Mouse (Mus musculus): Measurements from ENCODE around the gene Gm4969.
"Not testable (repeated sequence)": the region's sequence is repeated elsewhere in the genome, so short reads cannot be mapped to it uniquely, and the experiment has no call there.

Gene Gm4969

DNA sequence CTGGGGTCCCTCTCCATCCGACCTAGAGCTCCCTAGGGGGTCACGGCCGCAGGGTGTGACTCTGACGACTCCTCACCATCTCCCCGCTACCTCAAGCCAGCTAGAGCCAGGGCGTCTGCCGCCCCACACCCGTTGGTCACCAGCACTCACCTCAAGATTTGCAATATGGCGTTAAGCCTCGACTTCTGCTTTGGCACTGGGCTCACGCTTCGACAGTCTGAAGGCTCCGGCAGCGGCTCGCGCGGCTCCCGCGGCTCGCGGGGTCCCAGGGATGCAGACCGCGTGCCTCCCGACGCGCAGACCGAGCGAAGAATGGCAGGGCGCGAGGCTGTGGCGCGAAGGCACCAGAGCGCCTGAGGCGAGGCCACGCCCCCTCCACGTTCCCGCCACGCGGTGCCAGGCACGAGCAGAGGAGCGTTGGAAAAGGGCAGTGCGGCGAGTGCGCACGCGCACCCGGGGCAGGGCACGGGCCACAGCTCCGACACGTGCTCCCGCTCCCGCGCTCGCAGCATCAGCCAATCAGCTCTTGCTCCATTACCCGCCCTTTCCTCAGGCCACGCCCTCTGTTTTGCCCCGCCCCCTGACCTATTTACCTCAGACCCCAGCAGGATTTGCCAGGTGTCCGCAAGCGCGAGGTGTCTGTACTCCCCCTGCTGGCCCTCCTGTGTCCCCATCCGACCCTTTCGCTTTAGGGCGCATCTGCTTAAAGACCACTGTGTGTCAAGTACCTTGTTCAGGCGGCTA is at the start of gene Gm4969:
Gm4969 (minus strand) TSS at position 341 of the 744 bp plus-strand sequence.
- DNase-seq (ENCODE audit: low spot score in 2 of 2) = no peak

DNA sequence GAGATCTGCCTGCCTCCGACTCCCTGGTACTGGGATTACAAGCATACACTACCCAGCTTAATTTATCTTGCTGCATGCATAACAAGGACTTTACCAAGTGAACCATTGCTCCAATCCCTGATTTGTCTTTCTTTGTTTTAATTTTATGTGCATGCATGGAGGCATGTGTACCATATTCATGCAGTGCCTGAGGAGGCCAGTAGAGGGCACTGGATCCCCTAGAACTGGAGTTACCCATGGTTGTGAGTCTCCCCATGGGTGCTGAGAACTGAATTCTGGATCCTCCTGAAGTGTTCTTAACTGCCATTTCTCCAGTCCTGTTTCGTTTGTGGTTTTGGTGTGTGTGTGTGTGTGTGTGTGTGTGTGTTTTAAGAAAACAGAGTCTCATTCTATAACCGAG is 48.8 kb upstream of the Gm4969 start:
- DNase-seq (ENCODE audit: low spot score in 2 of 2) = no peak

DNA sequence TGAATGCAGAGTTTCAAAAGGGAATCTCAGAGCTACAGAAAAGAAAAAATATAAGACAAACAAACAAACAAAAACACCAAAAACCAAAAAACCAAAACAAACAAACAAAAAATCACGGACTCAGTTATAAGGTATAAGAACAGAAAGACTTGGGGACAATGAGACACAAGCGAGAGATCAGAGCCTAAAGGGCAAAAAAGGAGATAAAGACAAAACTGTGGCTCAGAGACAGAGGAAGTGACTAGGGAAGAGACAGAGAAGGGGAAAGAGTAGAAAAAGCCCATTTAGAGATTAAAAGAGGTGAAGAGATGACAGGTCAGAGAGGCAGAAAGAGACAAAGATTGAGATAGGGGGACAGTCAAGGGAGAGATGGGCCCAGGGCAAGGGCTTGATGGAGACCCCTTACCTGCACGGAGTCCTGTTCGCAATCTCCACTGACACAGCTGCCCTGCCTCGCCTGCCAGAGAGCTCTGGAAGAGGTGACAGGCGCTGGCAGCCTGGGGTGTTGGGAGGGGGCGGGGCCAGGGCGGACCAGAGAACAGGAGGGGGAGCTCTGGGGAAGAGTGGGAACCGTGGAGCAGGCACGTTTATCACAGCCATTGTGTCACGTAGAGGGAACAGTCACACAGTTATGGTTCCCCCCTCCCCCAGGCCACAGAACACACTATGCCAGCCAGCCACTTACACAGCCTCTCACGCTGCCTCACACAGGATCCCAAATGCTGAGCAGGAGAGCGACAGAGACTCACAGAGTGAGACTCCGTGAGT is 47.7 kb upstream of the Gm4969 start, which contains the start of gene Gipr:
Gipr (minus strand) TSS at position 472 of the 768 bp plus-strand sequence.
- no peak for DNase-seq (ENCODE audit: low spot score in 2 of 2)

DNA sequence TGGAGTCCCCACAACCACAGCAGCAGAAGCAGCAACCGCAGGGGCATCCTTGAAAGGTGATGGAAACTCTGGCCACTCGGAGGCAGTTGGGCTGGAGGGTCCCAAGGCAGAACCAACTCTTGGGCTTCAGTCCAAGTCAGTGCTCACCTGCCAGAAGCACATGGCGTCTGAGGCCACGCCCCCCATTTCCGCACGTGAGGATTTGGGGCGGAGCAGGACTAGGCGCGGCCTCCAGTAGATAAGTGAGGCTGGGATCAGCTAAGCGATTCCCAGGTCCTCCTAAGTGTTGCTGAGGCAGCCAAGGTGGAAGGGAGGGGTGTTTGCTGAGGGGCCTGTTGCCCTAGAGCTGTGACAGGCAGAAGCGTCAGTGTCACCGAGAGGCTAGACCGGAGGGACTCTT is 46.8 kb upstream of the Gm4969 start:
- DNase-seq (ENCODE audit: low spot score in 2 of 2) = no peak

DNA sequence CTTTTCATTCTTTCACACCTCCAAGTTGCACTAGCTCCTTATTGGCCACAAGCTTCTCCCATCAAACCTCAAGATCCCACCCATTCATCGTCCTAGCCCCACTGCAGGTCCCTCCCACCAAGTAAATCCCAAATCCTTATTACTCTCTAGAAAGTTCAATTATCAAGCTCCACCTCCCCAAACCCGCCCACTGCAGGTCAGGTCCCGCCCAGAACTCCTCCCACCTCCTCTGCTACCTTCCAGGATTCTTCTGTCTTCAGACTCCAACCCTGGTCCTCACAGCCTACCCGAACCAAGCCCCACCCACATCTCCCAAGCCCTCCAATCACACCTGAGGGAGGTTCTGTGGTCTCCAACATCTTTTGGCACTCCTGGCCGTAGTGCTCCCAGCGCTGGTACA is 46.0 kb upstream of the Gm4969 start:
- no peak for DNase-seq (ENCODE audit: low spot score in 2 of 2)

DNA sequence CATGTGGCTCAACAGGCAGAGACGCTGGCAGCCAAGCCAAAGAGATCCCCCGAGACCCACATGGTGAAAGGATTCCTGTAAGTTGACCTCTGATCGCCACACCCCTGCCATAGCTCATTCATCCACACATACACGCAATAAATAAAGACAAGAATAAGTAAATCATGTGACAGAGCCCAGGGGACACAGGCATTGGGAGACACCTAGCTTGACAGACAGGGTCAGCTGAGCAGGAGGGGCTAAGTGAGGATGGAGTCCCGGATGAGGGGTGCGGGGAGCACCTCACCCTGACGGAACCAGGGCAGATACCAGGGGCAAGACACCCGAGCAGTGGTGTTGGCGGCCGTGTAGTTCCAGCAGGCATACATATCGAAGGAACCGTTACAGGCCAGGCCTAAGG is 45.6 kb upstream of the Gm4969 start:
- DNase-seq (ENCODE audit: low spot score in 2 of 2) = no peak

DNA sequence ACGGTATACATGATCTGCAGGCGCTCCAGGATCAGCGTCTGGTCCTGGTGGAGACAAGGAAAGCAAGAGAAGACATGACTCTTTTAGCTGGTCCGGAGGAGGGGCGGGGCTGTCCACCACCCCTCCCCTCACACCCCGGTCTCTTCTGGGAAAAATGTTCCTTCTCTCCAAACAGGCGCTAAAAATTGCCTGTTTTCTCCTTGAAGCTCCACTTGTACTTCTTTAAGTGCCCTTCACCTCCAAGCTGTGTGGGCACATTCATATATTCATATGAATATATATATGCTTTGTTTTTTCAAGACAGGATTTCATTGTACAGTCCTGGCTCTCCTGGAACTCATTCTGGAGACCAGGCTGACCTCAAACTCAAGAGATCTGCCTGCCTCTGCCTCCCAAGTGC is 44.8 kb upstream of the Gm4969 start:
- no peak for DNase-seq (ENCODE audit: low spot score in 2 of 2)

DNA sequence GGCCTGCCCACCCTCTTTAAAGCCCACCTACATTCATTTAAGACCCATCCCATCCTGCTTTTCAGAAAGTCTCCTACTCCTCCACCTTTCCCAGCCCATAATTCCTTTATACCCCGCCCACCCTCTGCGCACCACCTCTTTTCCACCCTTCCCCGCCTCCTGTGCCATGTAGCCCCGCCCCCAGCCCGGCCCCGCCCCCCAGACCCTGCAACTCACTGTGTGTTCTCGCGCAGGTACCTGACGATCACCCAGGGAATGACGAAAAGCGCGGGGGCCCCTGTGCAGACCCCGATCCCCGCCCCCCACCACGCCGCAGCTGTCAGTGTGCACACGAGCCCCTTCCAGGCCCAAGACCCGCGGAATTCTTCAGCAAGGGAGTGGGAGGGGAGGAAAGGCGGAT is 41.9 kb upstream of the Gm4969 start:
- no peak for DNase-seq (ENCODE audit: low spot score in 2 of 2)

DNA sequence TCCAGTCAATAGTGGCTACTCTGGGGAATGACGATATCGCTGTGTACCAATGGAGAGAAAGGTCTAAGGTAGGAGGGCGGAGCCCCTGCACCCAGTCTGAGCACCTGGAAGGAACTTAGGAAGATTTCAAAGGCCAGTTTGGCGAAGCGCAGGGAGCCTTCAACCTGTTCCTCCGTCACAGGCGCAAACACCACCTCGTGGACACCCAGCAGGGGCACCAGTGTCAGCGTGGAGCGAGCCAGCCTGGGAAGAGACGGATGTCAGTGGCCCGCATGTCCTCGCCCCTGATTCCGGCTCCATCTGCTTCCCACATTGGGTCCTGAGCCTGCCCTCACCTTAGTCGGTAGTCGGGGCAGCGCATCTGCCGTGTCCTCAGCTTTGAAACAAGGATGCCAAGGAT is 41.2 kb upstream of the Gm4969 start:
- no peak for DNase-seq (ENCODE audit: low spot score in 2 of 2)

DNA sequence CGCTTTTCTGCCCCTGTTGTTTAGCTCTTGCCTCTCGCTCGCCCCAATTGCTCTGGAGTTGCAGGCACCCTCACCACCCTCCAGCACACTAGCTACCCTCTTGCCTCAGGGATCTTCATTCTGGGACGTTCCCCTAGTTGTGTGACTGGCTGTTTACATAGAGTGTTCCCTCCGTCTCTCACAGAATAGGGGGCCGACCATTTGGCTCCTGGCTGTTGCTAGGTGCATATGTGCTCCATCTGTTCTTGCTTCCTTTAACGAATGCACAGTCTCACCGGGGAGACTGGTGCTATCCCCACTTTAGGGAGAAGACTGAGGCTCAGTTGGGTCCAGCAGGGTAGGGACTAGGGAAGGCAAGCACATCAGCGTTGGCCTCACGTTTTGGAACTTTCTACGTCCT is 40.4 kb upstream of the Gm4969 start:
- no peak for DNase-seq (ENCODE audit: low spot score in 2 of 2)

DNA sequence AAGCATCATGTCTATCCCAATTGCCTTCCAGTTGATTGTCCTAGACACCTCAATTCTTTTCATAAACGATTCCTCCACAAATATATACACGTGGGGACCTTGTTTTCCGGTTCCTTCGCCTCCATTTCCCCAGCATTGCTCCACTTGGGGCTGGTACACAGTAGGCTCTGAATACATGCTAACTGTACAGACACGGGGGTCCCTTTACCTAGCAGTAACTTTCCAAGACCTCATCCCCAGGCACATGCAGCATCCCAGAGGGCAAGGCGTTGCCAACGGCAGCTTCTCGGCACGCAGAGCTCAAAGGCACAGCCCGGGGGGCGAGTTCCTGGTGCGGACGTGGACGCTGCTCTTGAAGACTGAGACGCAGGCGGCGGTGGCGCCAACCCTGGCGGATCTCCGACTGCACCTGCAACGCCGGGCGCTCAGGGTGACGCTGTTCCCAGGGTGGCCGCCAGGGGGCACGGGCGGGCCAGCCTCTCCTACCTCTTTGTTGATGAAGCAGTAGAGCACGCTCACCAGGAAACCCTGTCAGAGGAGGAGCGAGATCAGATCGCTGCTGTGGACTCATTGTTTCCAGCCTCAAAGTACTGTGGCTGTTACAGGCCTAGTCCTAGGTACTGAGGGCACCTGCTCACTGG is 39.1 kb upstream of the Gm4969 start:
- peak; percentile 84 to 91 for DNase-seq (ENCODE audit: low spot score in 2 of 2)

DNA sequence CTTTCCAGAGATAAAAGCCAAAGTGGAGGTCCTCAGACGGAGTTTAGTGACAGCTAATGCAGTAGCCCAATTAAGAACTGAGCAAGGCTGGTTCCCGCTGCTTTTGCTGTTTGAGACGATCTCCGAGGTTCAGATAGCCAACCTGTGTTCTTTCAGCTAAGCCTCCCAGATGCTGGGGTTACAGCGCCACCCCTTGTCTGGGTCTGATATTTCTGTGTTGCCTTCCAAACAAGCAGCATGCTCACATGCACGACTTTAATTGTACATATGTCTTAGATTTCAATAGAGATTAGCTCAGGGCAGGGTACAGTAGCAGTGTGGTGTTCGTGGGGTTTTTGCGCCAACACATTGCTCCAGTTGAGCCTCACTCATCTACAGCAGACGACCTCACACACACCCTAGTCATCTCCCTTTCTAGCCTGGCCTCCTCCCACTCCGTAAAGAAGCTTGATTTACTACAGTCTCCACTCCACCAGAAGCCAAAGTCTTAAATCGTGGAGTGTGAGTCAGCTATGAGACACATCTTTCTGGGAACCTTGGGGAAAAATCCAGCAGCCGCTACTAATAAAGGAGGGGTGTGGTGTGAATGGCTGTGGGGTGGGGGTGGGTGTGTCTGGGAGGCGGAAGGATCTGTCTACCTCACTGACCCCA is 37.8 kb upstream of the Gm4969 start:
- no peak for DNase-seq (ENCODE audit: low spot score in 2 of 2)

DNA sequence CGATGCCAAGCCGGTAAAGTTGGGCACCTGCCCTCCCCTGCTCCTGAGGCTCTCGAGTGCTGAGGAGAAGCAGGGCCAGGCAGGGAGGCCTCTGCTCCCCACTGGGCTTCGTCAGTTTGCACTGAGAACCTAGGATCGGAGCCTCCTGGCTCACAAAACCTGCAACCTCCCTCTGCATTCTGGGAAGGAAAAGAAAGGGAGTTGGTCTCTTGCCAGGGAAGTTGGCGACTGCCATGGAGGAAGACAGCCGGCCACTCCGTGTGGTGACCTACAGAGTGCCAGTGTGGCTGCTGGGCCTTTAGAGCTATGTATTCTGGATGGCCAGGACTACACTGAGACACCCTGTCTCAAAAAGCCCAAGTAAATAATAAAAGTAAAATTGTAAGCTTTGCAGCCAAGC is 36.6 kb upstream of the Gm4969 start:
- DNase-seq (ENCODE audit: low spot score in 2 of 2) = no peak

DNA sequence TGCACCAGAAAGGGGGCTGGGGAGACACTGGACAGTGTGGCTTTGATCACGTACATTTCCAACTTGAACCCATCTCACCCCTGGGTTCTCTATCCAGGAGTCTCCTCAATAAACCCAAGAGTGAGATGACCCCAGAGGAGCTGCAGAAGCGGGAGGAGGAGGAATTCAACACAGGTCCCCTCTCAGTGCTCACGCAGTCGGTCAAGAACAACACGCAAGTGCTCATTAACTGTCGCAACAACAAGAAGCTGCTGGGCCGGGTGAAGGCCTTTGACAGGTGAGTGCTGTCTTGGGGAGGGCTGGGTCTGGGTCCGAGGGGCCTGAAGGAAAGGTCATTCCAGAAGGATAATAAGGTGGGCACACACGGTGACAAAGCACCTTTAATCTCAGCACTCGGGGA is 33.0 kb upstream of the Gm4969 start:
- not testable (repeated sequence) for DNase-seq (ENCODE audit: low spot score in 2 of 2)

DNA sequence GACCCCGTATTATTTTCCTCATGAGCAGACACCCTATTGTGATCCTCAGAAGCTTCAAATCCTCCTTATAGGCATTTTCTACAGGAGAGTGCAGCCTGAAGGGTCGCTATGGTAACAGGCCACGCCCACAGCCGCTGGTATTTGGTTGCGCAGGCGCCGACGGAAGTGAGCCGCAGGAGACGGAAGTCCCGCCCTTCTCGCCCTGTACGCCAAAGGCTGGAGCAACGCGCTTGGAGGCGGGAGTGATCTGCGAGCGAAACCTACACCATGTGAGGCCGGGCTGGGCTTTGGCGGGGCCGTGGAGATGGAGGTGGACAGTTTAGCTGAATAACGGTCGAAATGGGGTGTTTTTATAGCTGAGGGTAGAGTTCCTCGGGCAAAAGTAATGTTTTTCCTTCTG is 31.5 kb upstream of the Gm4969 start, which contains the start of gene Snrpd2:
Snrpd2 (plus strand) TSS at position 97 of the 400 bp plus-strand sequence.
- DNase-seq (ENCODE audit: low spot score in 2 of 2) = peak; percentile 91 to 95

DNA sequence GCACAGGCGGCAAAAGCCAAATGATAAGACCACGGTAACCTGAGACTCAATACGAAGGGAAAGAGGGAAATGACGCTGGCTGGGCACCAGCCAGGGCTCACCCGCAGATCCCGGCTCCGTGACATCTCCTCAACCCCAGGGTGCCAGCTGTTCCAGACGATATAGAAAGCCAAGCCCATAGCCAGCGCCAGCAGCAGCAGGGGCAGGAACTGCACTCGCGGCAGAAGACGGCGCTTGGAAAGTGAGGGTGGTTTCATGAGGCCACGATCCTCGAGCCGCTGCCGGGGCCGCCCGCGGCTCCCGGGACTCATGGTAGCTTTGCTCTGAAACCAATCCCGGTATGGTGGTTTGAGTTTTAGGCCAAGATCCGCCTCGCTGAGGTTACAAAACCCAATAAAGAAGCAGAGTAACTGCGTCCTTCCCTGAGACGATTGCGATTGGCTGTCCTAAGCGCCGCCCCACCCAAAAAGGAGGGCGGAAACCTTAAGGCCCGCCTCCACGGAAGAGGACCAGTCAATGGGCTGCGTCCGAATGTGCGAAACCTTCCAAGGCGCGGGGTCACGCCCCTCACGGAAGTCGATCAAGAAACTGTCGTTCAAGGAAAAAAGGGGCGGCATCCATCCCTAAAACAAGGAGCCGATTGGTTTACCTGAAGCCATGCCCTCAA is 30.8 kb upstream of the Gm4969 start, which contains the start of gene Qpctl:
Qpctl (minus strand) TSS at position 417 of the 667 bp plus-strand sequence.
- DNase-seq (ENCODE audit: low spot score in 2 of 2) = peak; percentile 93 to 94

DNA sequence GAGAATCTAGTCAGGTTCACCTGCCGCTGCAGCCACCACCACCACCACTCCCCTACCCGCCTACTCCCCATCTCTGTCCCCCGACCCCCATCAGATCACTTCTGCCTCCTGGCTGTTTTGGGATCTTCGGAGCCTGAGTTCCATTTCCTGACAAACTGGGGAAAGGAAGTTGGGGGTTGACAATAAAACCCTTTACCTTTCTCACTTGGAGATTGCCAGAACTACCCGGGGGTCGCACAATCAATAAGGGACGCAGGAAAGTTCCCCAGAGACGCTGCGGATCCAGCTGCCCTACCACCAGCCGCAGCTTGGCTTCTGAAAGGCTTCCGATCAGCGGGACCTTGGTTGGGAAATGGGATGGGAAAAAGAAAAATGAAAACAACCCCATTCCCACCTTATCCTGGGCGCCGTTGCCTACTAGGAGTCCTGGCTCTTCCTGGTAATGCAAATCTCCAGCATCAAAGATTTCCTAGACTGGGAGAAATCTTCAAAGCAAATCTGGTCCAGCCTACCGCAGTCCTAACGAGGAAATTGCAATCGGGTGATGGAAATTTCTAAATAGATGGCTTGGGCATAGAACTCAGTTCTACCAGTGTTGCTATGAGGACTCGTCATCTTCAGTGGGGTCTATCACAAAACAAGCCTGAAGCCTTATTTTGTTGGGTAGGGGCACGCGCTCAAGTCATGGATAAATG is 30.2 kb upstream of the Gm4969 start:
- no peak for DNase-seq (ENCODE audit: low spot score in 2 of 2)

DNA sequence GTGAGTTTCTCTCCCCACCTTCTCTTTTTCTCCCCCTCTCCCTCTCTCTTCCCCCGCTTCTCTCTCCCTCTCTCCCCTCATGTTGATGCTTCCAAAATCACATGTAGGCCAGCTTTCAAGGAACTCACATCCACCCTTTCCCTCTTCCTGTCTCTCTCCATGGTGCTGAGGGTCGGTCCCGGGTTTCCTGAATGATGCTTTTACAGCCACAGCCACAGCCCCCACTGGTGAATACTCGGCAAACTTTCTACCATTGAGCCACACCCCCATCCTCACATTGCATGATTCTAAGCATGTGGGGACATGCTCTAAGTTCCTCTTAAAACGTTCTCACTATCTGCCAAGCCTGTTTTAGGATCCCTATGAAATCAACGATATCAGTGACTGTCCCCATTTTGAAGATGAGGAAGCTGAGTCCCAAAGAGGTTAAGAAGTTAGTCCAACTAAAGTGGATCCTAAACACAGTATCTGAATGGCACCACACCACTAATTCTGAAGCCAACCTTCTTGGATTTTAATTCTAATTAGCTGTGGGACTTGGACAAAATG is 29.4 kb upstream of the Gm4969 start:
- no peak for DNase-seq (ENCODE audit: low spot score in 2 of 2)

DNA sequence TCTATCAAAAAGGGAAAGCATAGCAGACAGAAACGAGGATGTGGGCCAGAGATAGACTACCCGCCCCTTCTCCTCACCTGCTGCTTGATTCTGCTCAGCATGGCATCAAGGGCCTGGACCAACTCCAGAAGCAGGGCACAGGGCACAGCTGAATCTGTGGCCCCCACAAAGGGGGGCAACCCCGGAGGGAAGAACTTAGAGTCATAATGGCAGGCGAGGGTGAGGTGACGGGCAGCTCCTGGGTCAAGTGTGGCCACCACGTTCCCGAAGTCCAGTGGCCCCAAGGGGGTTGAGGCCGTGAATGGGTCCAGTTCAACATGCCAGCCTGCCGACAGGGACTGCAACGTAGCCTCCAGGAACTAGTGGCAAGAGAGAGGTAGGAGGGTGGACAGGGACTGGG is 28.6 kb upstream of the Gm4969 start:
- no peak for DNase-seq (ENCODE audit: low spot score in 2 of 2)

DNA sequence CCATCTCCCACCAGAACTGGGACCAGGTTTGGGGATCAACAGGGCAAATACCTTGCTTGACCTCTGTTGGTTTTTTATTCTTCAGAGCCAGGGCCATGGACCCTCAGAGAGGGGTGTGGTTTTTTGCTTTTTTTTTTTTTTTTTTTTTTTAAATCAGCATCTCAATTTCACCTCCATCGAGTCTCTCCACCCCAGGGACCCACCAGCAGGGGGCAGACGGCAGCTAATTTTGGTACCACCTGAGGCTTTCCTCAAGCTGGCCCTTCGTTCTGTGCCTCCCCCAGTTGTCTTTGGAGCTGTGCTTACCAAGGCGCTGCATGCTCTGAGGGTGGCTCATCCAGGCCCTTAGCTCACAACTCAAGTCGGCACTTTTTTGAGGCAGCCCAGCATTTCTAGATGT is 19.2 kb upstream of the Gm4969 start:
- peak in 1 of 2 experiments; percentile 49 for DNase-seq (ENCODE audit: low spot score in 2 of 2)

All from spleen, postnatal 14 days (tissue).